Mouse (Mus musculus): Measurements from ENCODE around the gene Adamtsl3. TPM values are rescaled to one million over a fixed set of nuclear protein-coding genes. Genes with fewer than 3 reads are reported as not detected.
"Not testable (repeated sequence)": the region's sequence is repeated elsewhere in the genome, so short reads cannot be mapped to it uniquely, and the experiment has no call there.

The Adamtsl3 gene
- total RNA-seq, 2 experiments from 2014 or later = 2.4 to 4.0 TPM

DNA sequence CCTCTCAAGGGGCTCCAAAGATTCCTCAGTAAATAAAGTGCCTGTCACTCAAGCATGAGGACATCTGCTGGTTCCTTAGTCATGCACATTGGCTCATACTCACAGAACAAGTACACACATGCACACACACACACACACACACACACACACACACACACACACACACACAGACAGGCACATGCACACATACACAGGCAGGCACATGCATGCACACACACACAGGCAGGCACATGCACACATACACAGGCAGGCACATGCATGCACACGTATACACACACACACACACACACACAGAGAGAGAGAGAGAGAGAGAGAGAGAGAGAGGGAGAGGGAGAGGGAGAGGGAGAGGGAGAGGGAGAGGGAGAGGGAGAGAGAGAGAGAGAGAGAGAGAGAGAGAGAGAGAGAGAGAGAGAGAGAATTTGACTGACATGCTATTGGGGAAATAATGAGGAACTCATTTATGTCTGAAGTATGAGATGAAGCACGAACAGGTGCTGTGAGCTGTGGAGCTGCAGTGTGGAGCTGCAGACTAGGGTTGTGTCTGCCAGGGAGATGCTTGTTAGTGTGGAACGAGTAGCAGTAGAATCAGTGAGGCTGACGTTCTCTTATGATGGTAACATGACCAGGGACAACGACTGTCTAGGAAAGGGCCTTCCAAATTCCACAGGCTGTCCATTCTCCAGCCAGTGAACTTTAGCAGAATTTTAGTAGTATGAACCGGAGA is 85.0 kb downstream of the Adamtsl3 start:
- not testable (repeated sequence) for DNase-seq (ENCODE audit: low spot score)

DNA sequence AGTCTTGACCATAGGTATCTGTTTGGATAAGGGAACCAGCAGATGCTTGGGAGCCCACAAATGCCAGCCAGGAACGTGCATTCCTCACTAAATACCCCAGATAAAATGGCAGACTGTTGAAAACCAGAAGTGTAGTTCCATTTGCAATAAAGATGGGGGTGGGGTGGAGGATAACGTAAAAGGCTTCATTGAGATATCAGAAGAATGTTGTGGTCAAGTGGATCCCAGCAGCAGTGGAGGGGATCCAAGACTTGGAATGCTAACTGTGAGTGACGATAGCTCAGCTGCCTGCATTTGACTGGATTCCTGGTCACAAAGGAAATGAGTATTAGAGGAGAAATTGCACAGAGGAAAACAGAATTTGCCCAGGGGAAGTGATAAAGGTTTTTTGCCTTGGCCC is 87.1 kb downstream of the Adamtsl3 start:
- peak; percentile 7 for DNase-seq (ENCODE audit: low spot score)

DNA sequence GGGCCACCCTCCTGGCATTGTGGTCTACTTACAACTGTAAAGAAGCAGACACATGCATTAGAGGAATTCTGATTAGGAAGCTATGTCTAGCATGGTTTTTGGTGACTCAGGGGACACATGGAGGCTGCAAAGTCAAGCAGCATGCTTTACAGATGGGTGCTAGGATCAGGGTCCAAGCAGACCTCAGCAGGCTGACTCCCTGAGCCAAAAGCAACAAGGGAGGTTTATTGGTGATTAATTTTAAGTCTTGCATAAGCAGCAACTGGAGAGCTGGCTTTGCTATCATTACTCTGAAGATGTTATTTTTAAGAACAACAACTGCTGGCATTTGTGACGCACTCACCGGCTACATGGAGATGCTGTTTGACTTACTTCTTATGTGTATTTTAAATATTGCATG is 88.1 kb downstream of the Adamtsl3 start:
- no peak for DNase-seq (ENCODE audit: low spot score)

DNA sequence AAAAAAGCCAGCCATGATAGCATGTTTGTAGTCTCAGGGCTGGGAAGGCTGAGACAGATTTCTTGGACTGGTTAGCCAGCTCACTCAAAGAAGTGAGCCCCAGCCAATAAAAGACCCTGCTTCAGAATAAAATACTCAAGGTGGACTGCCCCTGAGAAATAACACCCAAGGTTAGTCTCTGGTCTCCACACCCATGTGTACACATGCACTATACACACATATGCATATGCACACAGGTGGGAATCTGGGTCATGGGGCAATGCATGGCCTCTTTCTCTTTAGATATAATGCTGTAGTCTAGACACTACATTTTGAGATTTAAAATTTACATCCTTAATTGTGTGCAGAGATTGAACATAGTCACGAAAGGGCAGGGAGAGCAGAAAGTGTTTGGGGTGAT is 88.8 kb downstream of the Adamtsl3 start:
- DNase-seq (ENCODE audit: low spot score) = no peak

DNA sequence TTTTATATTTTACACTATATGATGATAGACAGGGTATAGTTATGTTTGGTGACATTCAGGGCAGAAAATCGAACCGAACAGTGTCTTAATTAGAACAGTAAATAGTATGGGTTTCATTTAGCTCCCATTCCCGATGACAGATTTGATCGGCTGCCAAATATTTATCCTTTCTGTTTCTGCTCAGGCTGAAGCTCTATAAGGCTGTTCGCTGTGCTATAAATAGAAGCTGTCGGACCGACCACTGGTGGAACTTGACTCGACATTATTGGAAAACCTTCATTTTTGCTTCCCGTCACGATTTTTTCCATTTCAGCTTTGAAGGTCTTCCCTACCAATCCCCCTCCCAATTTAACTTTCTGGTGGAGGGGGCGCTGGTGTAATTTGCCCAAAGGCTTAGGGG is 89.9 kb downstream of the Adamtsl3 start:
- no peak for DNase-seq (ENCODE audit: low spot score)

DNA sequence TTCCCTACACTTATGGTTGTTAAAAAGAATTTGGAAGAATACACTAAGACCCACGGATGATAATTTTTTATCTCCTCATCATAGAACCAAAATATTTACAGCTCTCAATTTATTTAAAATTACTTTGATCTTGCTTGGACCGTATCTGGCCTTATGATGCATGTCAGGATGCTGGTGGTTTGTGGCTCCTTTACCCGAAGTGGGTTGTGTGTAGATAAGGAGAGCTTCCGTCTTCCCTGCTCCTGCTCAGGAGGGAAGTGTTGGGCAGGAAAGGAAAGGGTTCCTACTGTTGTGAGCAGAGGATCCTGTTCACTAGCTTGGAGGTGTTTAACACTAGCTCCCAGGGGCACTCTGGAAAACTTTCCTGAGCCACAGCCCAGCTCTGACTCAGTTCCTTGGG is 94.0 kb downstream of the Adamtsl3 start:
- DNase-seq (ENCODE audit: low spot score) = no peak

DNA sequence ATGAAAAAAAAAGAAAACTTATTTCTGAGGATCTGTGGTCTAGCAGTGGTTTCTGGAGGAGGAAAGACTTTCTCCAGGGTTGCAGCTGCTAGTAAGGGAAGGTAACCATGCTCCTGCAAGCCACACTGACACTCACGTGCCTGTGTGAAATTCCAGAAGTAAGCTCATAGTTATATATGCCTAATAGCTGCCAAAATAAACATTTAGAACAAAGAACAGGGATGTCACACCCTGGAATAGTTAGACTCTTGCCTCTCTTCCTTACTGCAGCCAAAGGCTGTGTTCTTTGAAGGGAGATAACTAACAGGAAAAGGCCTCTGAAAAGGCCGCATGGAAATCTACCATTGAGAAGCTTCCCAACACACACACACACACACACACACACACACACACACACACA is 96.1 kb downstream of the Adamtsl3 start:
- DNase-seq (ENCODE audit: low spot score) = no peak

DNA sequence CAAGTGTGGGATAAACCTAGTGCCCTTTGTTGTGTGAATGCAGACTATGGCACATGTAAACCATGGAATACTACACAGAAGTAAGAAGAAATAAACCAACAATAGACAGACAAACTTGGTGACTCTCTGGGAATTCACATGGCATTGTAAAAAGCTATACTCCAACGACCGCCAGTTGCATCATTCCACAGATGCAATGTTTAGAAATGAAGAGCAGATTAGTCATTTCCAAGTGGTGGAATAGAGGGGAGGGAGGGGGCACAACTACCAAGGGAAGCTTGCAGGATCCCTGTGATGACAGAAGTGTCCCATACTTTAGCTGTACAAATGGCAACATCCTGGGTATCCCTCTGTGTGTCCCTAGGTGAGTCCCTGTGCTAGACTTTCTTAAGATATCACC is 97.7 kb downstream of the Adamtsl3 start:
- DNase-seq (ENCODE audit: low spot score) = no peak

DNA sequence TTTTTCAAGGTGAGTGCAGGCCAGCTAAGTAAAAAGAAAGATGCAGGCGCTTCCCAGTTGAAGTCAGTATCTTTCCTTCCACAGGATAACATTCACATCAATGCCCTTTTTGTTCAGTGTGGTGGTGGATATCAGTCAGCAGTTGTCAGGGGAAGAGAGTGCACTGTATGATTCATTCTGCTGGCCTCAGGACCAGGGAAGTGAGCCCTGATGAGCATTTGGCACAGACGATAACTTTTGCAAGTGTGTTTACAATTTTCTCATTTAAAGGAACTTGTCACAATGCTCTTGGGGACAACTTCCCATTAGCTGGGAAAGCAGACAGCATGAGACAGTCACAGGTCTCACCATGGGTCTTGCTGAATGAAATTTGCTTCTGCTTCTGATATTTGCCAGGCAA is 122.9 kb downstream of the Adamtsl3 start:
- DNase-seq (ENCODE audit: low spot score) = peak; percentile 42

DNA sequence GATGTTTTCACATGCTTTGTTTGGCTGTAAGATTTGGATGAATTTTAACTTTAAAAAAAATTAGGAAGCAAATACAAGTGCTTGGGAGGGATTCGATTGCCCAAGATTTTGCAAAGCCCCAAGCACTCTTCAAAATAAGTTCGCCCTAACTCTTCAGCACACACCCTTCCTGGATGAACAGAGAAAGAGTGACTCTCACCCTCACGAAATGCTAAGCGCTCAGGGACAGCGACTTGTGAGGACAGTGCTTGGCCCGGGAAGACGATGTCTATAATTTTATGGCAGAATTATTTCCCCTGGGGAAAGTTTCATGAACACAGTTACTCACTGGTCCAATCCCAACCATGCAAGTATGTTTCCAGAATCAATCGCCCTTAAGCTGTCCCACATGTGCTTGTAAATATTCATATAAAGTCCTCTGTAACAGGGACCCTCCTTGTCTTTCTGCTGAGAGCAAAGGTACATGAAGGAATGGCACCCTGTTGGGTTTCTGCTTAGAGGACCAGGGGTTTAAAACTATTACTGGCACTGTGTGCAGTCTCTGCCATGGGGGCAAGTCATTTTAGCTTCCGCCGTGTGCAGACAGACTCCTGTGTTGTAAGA is 127.5 kb downstream of the Adamtsl3 start:
- peak; percentile 45 for DNase-seq (ENCODE audit: low spot score)

DNA sequence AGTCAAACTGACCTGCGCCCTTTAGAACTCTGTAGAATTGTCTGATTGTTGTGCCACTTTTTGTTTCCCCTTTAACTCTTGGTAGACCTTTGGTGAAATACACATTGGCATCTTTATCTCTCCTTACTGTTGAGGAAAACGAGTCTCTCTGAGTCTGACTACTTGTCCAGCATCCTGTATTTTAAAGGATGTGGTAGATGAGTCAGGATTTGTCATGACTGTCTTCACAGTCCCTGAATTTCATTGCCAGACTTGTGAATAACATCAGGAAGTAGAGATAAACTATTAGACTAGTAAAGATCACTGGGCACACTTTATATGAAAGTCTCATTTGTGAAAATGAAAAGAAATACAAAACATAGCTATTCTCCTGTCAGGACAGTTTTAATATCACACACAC is 128.9 kb downstream of the Adamtsl3 start:
- DNase-seq (ENCODE audit: low spot score) = no peak

DNA sequence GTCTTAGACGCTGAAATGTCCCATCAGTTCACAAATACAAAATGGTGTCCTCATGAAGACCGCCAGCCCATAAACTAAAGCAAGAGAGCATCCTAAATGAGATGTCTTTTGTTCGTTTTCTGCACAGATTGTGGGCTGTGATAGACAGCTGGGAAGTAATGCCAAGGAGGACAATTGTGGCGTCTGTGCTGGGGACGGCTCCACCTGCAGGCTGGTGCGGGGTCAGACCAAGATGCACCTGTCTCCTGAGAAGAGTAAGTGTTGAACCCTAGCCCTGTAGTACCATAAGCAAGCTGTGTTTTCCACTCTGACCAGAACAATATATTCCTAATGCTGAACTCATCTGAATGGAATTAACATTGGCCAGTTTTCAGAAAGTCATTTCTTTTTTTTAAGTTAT is 129.9 kb downstream of the Adamtsl3 start:
- DNase-seq (ENCODE audit: low spot score) = no peak

DNA sequence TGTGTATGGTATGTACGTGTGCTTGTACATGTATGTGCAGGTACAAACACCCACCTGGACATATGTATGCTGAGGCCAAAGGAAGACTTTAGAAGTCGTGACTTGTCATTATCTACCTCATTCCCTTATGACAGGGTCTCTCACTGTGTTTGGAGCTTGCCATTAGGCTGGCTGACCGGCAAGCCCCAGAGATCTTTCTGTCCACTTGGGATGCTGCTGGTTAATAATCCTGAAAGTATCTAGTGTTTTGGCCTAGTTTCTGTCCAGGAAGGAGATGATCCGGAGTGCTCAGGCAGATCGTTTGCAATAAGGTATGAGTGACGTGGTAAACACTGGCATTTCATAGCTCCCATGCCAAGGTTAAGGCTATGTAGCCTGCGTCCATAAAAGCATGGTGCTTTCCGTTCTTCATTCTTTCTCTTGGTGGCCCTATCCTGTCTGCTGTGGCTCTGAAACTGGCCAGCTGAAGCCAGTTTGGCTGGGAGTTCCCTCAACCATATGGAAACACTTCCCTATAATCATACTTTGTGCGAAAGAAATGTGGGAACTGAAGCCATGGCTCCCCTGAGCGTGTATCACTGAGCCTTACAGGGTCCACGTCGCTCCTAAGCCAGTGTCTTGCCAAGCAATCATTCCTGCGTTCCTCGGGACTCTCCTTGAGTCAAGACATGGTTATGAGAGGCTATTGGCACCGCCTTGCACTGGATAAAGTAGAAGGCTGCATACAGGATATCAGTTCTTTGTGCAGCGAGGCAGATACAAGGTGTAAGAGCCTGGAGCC is 141.1 kb downstream of the Adamtsl3 start:
- DNase-seq (ENCODE audit: low spot score) = no peak

DNA sequence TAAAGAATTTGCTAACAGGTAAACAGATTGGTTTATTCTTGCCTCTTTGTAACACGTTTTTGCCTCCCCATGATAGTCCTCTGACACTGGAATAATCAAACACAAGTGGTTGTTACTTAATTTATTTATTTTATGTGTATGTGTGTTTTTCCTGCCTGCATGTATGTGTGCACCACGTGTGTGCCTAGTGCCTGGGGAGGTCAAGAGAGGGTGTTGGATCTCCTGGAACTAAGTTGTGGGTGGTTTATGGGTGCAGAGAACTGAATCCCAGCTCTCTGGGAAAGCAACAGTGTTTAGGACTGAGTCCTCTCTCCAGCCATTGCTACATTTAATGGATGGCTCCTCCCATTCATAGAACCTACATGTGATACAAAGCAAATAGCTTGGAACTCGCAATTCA is 143.0 kb downstream of the Adamtsl3 start:
- no peak for DNase-seq (ENCODE audit: low spot score)

DNA sequence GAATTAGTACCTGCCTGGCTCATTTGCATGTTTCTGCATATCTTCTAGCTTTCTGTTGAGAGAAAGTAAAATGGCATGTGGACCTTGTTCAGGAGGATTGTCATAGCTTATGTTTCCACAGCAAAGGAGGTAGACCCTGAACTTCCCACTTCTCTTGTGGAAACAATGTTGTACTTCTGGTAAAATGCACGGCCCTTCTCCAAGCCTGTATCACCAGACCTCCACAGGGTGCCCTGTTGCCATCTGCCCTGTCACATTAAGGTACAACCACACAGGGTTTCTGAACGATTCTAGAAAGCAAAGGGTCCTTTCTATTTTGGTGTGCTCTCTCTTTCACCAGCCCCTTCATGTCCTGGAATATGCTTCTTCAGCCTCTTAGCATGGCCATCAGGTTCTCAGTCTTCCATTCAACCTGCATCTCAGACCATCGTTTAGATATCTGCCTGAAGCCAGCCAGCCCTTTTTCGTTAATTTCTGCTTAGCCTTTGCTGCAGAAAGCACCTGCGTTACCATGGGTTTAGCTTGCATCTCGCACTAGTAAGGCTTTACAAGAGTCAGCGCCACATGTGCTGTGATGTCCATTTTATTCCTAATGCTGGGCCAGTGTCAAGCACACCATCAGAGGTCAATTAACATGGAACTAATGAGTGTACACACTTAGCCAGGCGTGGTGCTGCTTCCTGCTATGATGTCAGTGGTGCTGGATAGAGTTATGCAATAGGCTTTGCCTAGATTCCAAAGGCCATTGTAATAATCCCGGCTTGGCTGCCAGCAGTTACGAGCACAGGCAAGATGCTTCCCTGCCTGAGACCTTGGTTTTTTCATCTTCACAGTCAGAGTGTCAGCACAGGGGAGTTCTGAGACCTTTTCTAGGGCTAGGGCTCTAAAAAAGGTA is 143.6 kb downstream of the Adamtsl3 start:
- DNase-seq (ENCODE audit: low spot score) = peak; percentile 68

DNA sequence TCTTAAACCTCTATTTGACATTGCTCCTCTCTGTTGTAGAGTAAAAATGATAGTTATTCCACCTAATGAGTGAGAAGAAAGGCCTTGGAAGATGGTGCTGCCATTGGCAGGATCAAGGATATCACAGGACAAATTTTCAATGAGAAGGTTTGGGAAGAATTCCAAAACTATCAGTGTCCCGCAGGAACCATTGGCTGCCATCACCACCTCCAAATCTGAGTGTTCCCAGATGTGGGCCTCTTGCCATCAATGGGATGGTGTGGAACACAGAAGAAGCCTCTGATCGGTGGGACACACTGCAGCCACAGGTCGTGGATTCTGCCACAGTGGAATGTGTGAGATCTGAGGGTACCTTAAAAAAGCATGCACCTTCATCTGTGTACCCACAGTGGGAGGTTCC is 147.9 kb downstream of the Adamtsl3 start:
- peak; percentile 68 for DNase-seq (ENCODE audit: low spot score)

DNA sequence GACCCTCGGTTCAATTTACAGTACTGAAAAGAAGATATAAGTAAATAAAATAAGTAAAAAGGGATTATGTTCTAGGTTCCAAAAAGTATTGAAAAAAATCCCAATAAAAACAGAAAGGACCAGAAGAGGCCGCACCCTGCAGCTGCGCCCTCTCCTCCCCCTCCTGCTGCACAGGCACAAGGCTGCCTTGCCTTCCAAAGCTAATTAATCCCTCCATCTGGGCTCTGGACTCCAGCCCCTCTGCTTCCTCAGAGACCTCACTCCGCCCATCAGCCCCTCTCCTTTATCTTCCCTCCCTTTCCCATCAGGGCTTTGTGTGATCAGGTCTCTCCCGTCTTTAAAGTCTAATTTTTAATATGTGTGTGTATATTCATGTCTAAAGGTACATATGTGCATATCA is 149.3 kb downstream of the Adamtsl3 start:
- DNase-seq (ENCODE audit: low spot score) = peak; percentile 69

DNA sequence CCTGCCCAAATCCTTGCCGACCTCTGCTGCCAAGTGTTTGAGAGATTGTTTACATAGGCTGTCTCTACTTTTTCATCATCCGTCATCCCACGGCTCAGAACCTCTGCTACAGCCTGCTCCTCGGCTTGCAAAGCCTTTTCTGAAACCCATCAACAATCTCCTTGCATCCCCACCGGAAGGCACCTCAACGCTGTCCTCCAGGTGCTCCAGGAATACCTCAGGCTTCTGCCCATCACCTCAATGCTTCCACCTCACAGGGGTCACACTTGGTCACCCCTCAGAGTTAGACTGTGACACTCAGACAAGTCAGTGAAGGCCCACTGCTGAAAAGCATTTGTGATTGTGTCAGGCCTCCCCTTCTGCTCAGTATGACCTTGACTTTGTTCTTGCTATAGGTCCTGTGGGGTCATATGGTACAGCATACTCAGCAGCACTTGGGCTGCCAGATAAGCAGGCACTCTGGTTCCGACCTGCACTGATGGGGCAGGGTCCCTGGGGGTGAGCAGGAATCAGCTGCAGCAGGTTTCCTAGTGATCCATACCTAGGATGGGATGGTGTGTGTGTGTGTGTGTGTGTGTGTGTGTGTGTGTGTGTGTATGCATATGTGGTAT is 150.0 kb downstream of the Adamtsl3 start:
- DNase-seq (ENCODE audit: low spot score) = no peak

DNA sequence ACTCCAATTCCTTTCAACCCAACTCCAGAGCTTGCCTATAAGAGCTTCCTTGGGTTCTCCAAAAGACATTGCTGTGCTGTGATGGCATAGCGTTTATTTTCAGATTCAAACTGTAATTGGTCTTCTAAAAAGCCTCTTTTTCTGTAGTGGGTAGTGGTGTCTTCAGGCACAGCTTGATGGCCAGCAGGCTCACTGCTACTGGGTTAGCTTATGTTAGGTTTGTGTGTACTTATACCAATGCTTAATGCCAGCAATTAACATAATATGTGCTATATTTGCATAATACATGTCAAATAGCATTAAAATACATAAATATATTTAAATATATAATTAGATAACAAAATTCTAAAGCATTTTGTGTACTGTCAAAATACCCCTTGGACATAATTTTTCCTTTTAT is 155.5 kb downstream of the Adamtsl3 start:
- DNase-seq (ENCODE audit: low spot score) = no peak

DNA sequence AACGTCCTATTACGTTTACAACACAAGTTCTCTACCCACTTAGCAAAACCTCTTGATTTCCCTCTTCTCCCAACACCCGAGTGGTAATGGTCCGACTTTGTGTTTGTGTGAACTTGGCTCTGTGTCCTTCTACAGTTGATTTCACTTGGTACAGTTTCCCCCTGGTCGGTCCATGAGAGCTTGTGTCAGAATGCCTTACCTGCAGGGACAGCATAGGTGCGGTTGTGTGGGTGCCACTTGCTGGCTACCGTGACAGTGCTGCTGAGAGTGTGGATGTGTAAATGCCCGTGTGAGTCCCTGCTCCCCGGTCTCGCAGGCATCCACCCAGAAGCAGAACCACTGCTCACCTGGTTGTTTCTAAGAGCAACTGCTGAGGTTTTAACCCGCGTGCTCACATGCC is 157.4 kb downstream of the Adamtsl3 start:
- no peak for DNase-seq (ENCODE audit: low spot score)

DNA sequence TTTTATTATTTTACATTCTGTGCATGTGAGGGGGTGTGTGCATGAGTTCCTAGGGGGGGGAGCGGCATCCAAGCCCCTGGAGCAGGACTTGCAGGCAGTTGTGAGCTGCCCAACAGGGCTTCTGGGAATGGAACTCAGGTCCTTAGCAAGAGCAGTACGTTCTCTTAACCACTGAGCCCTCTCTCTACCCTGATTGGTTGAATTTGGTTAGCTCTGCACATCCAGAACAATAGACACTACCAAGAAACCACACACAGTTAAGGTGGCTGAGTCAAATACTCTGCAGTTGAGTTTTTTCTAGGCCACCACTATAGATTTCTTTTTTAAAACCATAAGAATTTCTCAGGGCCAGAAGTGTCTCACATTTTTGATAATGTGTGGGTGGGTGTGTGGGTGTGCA is 158.7 kb downstream of the Adamtsl3 start:
- DNase-seq (ENCODE audit: low spot score) = no peak
